Mouse (Mus musculus) T-helper 17 cell (primary cell): ENCODE measurements at regions not wholly inside any gene's neighbourhood (a gene's known extent, or its start where the extent isn't known, plus 50 kb on each side); places are given as distances from the start of the nearest gene placed in this dataset.

ENCODE experiments used
- in situ Hi-C, 2 experiments: fragments of 300-600 bp; cut with MboI, MseI; formaldehyde crosslinking; loops; 1 replicate in 1 of 2; 2 replicates in 1 of 2; pipeline ENCODE4 v1.15.1; 2025; ENCODE audit warnings: high pct_unique_total_duplicates in 2 of 2

DNA sequence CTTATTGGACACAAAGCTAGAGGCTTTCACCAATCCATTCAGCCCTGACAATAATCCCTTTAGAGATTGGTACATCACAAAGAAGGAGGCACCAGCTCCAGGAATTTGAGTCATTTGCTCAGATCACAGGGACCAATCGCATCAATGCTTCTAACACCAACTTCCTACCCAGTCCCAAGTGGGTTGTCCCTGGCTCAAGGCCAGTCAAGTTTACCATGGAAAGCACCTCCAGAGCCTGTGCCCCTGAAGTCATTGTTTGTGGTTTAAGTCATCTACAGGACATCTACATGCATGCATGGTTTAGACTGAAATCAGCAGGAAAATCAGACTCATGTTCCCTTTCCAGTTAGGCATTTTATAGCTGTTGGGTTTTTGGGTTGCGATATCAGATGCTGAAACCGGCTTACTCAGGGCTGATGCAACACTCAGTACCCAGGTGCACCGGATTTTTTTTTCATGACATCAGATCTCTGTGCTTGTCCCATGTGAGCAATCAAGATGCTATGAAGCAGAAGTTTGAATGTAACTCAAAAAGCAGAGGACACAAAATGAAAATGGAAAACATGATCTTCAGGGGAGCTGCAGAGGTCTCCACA lies 50.3 kb upstream of the Sh3bp4 start:
- in situ Hi-C loops = no loop called here
